Mouse (Mus musculus) naive thymus-derived CD4-positive, alpha-beta T cell, adult 2 months (primary cell): ENCODE measurements around the gene Bcl2l14.

ENCODE experiments used
- DNase-seq: peaks from one replicate; pipeline ENCODE4 v3.0.0-alpha.2; 2011; ENCODE audit warnings: low read depth

Gene Bcl2l14

GRCm38 (mm10) chr6:134443198-134443904 lies 47.2 kb downstream of the Bcl2l14 start:
- peak; percentile 18 for DNase-seq

- no peak for DNase-seq
Observed at GRCm38 (mm10) chr6:134443925-134444324, 47.8 kb downstream of the Bcl2l14 start.

DNA sequence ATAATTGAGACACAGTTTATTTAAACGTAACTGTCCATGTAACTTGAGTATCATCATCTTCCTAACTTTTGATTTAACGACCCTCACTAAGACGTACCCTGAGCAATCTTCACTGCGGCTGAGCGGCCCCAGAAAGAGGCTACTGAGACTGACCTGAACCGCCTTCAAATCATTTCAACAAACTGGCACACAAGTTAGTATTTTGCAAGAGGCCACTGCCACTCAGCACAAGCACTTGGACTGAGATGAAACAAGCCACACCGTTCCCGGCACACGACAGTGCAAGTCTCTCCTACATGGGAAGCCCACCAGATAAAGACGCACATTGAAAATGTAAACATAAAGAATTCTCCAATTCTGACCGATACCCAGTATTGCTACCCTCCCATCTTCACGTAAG lies 52.3 kb downstream of the Bcl2l14 start:
- no peak for DNase-seq

DNA sequence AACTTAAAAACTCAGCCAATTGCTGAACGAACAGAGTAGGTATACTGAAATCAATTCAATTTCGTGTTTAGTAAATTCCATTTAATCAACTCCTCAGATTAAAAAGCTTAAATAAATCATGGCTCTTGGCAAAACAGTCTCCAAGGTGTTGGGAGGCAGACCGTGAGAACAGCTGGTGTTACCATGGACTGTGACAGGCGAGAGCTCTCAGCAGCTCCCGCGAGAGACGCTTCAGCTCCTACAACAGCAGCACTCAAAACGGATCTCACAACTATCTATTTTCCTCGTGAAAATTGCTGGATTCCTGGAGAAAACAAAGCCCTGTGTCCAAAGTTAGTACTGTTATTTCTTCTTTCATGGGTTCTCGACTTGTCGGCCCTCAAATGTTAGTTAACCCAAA lies 53.8 kb downstream of the Bcl2l14 start:
- DNase-seq, result no peak

GRCm38 (mm10) chr6:134450661-134451119 lies 54.6 kb downstream of the Bcl2l14 start:
- DNase-seq, result no peak

GRCm38 (mm10) chr6:134454093-134454492 lies 58.0 kb downstream of the Bcl2l14 start:
- DNase-seq, result peak; percentile 29

DNA sequence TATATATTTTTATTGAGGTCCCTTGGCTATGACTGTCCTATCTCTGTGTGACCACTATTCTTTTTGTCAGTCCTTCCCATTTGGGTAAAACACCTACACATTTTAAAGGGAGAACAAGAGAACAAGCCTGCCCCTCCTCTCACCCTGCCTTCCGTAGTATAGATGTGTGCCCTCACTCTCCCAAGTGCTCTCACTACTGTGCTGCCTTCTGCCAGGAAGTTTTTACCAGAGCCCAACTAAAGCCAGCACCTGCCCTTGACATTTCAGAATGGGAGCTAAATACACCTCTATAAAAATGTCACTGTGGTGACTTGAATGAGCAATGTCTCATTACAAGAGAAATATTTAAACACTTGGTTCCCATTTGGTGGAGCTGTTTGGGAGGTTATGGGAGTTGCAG lies 62.3 kb downstream of the Bcl2l14 start:
- DNase-seq, result no peak

GRCm38 (mm10) chr6:134461175-134461574 lies 65.1 kb downstream of the Bcl2l14 start:
- DNase-seq, result no peak

DNA sequence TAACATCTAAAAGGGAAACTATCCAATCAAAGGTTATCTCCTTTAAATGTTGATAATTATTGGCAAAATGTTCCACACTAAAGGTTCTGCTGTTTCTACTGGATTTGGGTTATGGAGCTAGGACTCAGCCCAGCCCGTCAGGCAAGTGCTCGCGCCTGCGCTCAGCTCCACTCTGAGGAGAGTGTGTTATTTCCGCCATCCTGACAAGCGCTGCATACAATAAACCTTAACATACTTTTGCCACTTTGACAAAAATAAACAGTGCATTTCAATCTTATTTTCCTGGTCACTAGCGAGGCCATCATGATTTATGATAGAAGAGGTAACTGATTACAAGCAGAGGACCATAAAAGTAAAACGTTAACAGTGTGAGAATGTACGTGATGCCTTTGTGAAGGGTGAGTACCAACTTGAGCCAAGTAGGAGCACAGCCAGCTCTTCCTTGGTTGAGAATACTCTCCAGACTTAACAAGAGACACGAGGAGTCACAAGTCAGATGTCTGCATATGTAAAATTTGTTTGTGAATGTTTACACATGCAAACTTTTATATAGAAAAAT lies 70.6 kb downstream of the Bcl2l14 start:
- DNase-seq, result no peak

- DNase-seq, result no peak
Observed at GRCm38 (mm10) chr6:134469297-134469696, 73.2 kb downstream of the Bcl2l14 start.

GRCm38 (mm10) chr6:134470857-134471256 lies 74.7 kb downstream of the Bcl2l14 start:
- no peak for DNase-seq

- no peak for DNase-seq
Observed at GRCm38 (mm10) chr6:134473143-134473561, 77.0 kb downstream of the Bcl2l14 start.

DNA sequence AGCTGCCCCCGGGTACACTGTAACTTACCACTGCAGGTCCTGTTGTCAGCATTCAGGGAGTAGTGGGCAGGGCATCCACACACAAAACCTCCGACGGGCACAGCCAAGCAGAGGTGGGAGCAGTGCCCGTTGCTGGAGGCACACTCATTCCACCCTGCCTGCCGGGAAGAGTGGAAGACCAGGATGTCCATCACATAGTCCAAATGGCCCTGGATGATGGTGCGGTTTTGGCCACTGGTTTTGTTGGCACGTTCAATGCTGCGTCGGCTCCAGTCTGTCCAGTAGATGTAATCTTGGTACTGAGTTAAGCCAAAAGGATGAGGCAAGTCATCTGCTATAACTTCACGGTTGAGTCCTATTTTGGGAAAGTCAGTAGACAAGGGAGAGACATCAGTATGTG lies 83.4 kb downstream of the Bcl2l14 start:
- no peak for DNase-seq

- no peak for DNase-seq
Observed at GRCm38 (mm10) chr6:134486318-134486717, 90.2 kb downstream of the Bcl2l14 start.
